Mouse (Mus musculus) inflammation-experienced regulatory T-cells, adult 6 months (primary cell): Measurements from ENCODE around the gene Clec1b. TPM values are rescaled to one million over a fixed set of nuclear protein-coding genes. Genes with fewer than 3 reads are reported as not detected.

ENCODE experiments used
- ATAC-seq: one replicate; pipeline ENCODE4 v1.8.0; 2017
- polyA plus RNA-seq, 3 experiments: library from polyadenylated mRNA; unstranded; fragments of 100-300 nt; shearing (Covaris generic); gene quantifications; one replicate each; pipeline ENCODE4 v1.2.1; 2017

Clec1b gene
- under 1 TPM in 1 of 3 experiments, not detected in 2; 0.26 TPM for polyA plus RNA-seq

DNA sequence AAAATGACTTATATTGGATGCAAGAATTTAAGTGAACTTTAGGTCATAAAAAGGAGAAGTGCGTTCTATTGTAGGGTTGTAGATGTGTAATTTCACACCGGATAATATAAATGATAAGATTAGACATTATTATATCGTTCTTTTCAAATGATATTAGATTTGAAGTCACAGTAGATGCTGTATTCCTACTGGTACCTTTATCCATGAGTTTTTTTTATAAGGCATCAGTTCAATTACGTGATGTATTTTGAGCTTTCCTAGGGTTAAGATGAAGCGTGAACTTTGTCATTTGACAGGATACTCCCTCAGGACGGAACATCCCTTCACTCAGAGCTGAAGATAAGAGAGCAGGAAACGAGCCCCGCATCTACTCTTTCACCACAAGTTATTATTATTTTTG is at the start of gene Clec1b:
Gene Clec1b (plus strand): TSS at position 301 of the 400 bp plus-strand sequence.
- ATAC-seq = no peak

DNA sequence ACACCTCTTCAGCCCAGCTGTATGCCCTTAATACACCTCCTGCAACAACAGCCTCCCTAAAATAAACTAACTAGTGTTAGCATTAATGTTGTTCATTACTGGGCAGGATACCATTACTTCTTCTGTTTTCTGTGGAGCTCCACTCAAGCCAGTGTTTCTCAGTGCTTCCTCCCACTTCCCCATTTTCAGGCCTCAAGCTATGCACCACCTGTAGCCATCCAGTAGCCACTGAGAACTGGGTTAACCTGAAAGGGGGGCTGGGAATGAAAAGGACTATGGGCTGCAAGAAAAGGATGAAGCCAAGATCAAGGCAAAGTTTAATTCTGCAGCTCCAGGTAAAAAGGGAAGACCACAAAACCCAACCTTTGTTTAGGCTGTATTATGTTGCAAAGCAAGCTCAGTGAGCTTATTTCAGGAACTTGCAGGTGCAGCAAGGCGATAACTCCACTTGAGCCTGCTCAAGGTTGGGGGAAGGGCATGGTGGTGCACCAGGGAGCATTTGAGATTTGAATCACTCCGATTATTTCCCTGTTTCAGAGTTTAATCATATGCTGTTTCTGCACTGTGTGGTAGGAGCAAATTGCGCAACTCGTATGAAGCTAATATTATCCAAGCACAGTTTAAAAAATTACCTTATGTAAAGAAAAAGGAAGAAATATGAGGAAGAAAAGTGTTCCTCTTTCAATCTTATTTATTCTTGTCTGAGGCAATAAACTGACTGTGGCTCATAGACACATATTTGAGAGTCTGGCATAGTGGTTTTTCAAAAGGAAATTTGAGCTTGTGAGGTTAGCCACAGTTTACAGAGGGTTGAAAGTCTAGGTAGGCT is 47.4 kb upstream of the Clec1b start:
- no peak for ATAC-seq

DNA sequence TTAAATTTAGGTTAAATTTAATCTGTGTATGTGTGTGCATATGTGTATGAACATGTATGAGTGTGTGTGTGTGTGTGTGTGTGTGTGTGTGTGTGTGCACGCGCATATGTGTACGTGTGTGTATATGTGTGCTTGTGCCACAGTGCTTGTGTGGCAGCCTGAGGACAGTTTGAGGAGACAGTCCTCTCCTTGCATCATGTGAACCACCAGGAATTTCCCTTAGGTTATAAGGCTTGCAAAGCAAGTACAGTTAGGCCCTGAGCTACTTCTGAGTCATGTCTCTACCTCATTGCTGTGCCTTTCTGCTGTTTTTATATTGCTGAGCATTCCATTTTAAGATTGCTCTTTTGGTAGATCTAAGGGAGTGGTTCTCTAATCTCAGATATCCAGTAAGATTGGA is 46.0 kb upstream of the Clec1b start:
- no peak for ATAC-seq

- ATAC-seq = no peak
These were observed 41.3 kb upstream of the Clec1b start for GRCm38 (mm10) chr6:129355774-129356173.

DNA sequence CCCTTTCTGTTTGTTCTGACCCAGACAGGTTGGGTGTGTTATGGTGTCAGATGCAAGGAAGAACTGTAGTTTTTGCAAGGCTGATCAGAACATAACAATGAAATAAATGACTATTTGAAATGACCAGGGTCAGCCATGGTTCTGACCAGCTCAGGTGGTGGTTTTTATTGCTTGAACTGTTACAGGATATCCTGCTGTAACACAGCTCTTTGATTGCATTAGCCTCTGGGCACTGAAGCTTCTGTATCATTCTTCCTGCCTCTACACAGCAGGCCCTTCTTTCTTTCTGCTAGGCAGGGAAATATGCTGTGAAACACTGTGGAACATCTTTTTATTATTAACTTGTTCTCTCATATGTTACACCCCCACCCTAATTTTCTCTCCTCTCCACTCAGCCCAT is 40.7 kb upstream of the Clec1b start:
- no peak for ATAC-seq

- no peak for ATAC-seq
These were observed 37.6 kb upstream of the Clec1b start for GRCm38 (mm10) chr6:129359515-129359914.

DNA sequence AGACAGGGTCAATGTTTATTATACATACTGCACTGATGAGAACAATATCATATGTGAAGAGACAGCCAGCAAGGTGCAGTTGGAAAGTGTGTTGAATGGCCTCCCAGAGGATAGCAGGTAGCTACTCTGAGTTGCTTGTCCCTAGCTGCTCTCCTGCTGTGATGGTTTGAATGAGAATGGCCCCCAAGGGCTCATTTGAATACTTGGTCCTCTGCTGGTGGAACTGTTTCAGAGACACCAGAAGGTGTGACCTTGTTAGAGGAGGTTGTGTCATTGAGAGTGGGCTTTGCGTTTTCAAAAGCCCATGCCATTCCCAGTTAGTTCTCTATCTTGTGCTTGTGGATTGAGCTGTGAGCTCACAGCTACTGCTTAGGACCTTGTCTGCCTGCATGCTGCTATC is 33.2 kb upstream of the Clec1b start:
- ATAC-seq = no peak

DNA sequence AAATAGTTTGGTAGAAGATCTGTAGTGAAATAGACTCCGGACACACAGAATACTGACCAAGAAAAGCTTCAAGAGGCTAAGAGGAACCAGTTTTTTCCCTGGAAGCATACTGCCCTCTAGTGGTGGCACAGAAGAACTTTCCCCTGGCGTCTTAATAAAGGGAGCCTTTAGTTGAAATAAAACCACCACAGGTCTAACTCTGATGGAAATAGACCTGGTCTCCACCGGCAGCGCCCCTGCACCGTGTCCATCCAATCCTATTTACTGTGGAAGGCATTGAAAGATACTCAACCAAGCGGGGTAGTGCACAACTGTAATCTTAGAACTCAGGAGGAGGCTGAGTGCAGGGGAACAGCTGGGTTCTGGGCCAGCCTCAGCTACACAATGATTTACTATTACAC is 31.1 kb upstream of the Clec1b start:
- peak; percentile 65 for ATAC-seq

DNA sequence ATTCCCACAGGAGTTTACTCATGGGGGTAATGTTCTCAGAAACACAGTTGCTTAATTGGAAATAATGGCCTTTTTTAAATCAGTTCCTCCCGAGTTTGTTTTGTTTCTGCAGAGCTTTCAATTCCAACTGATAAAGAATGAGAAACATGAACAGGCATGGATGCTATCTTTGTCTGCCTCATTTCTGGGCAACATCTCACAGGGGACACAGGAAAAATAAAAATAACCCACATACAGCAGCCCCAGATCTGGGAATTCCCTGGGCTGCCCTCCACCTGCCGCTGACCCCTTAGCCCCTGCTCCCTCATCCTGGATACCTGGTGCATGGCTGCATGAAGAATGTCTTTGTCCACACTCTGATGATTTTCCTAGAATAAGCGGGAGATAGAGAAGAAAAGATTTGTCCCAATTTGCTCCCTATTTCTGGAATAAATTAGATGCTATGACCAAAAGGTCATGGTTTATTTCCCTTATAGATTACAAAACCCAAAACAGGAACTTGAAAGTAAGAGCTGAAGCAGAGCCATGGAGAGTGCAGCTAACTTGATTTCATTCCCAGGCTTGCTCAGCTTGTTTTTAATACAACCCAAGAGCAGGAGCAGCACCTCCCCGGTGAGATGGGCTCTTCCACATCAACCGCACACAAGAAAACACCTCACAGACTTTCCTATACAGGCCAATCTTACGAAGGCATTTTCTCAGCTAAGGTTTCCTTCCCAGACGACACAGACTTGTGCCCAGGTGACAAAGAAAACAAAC is 27.5 kb upstream of the Clec1b start:
- no peak for ATAC-seq

DNA sequence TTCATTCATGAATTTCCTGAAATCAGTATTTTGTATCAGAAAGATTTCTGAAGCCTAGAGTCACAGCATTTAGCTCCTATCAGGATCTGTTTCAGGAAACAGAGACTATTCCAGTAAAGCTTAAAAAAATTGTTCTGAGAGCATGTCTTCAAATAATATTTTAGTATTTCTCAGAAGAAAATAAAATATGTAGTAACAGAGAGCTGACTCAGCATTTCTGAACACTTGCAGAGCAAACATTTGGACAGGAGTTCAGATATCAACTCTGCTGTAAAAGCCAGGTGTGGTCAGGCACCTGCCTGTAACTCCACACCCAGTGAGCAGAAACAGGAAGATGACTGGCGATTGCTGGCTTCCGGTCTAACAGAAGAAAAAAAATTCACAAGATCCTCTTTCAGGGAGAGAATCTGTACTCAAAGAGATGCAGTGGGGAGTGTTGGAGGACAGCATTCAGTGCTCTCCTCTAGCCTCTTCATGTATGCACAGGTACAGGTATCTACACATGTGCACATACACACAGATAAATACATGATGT is 22.1 kb upstream of the Clec1b start:
- ATAC-seq = no peak

GRCm38 (mm10) chr6:129380454-129380853 is 16.6 kb upstream of the Clec1b start:
- no peak for ATAC-seq

GRCm38 (mm10) chr6:129381736-129382135 is 15.4 kb upstream of the Clec1b start:
- no peak for ATAC-seq

- ATAC-seq = no peak
These were observed 13.6 kb upstream of the Clec1b start for GRCm38 (mm10) chr6:129383466-129383865.

GRCm38 (mm10) chr6:129385000-129385399 is 12.1 kb upstream of the Clec1b start:
- ATAC-seq = no peak

DNA sequence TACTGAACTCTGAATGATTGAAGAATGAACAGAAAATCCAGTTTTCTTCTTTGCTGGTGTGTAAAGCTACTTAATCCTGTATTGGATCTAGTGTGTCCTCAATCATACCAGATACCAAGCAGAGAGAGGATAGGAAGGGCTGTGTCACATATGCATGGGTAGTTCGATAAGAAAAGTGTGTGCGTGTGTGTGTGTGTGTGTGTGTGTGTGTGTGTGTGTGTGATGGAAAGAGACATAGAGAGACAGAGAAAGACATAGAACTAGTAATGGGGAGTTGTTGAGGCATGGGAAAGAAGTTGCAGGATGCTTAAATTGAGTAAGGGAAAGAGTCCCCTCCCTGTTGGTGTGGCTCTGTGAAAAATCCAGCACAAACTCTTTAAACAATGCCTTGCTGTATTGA is 11.3 kb upstream of the Clec1b start, which contains the start of gene Clec12b:
Gene Clec12b (minus strand): TSS at position 101 of the 400 bp plus-strand sequence.
- ATAC-seq = no peak

DNA sequence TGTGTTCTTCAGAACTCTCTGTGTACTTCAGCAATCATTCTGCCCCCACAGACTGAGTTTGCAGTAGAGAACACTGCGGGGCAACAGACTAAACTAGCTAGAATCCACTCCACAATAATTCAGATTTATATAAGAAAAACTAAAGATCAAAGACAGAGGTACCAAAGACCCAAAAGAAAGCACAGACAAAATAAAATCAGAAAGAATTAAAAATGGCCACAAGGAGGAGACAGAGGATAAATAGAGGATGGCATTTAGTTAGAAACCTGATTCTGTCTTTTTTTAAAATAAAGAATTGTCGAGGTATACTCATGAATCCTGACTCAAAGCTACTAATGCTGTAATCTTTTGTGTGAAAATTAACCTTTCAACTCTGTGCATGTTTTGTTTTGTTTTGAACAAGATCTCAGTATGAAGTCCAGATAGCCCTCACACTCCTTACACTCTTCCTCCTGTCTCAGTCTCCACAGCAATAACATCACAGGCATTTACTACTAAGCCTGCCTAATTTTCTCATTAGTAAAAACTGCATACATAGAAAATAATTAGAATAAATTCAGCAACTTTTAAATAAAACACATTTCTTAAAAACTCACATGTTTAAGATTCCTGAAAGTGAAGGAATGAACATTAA is 3.9 kb upstream of the Clec1b start:
- ATAC-seq = no peak

GRCm38 (mm10) chr6:129393732-129394131 is 3.4 kb upstream of the Clec1b start:
- ATAC-seq = no peak

- ATAC-seq = no peak
These were observed 2.8 kb downstream of the Clec1b start for GRCm38 (mm10) chr6:129399945-129400344.

- no peak for ATAC-seq
These were observed 5.3 kb downstream of the Clec1b start for GRCm38 (mm10) chr6:129402404-129402803.

DNA sequence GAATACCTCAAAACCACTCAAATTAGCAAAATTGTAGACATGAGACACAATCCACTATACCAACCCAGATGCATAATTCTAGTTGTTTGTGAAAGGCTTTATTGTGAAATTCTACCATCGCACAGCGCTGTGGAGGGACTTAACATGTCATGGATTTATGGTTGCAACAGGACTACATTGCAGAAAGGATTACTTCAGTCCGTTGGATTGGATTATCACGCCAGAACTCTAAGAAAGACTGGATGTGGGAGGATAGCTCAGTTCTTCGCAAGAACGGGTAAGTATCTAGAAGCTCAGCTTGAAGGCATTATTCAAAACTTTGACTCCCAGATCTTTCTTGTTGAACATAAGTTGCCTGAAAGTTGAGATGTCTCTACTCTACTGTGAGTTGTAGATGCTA is 6.3 kb downstream of the Clec1b start:
- no peak for ATAC-seq

DNA sequence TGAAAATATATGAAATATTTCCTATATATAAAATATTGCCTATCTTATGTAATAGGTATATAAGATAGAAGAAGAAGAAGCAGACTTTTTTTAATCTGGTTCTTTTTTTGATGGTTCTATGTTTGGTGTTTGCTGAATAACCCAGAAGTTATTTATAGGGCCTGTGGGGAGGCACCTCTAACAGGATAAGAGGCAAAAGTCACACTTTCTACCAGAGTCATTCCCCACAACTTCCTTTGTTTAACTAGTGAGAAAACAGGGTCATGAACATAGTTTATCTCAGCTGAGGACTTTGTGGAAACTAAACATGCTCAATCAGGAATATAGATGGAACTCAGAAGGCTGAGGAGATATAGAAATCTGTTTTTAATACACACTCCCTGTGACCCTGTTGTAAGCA is 8.9 kb downstream of the Clec1b start:
- no peak for ATAC-seq

DNA sequence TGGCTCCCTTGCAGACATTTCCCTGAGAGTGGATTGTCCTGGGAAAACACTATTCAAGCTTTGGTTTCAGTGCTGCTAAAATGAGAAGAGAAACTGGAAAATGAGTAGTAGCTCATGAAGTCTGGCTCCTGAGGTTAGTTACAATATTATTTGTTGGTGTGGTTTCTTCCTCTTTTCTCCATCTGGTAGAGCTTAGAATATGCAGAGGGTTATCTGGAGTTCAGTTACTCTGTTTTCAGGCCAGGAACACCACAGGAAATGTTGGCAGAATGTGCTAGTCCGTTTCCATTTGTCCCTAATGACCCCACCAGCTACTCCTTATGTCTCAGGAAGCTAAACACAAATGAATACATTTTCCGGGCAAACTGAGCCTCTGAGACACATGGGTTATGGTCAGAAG is 10.2 kb downstream of the Clec1b start:
- no peak for ATAC-seq

- no peak for ATAC-seq
These were observed 11.5 kb downstream of the Clec1b start, which contains the start of gene Clec9a for GRCm38 (mm10) chr6:129408562-129408961. TSS of gene Clec9a (plus strand) at chr6:129408862.
